Mouse (Mus musculus) left cerebral cortex, adult 18-20 months (tissue): ENCODE measurements around the gene Ncapg2. TPM values are rescaled to one million over a fixed set of nuclear protein-coding genes. Genes with fewer than 3 reads are reported as not detected.

Source experiments
- DNase-seq, 2 experiments: peaks; one replicate each; pipeline ENCODE4 v3.0.0; 2021 to 2022; ENCODE audit warnings: low spot score in 2 of 2, mixed read lengths in 1 of 2
- long read RNA-seq, 2 experiments: library from polyadenylated mRNA; stranded (forward); transcript quantifications; one replicate each; pipeline ENCODE4 v2.0.0; 2021
- total RNA-seq, 2 experiments: library from RNA; stranded (reverse); gene quantifications; 2 replicates each; pipeline ENCODE4 v1.2.3; 2021

The Ncapg2 gene
- total RNA-seq: 1 to 10 TPM; 5.7 to 7.0 TPM
- long read RNA-seq, experiment 1: 0 reads
- long read RNA-seq, experiment 2, partial matches to known transcripts: 1 of 1 reads
- long read RNA-seq, experiment 2, other reads (novel, unspliced or antisense): 0 of 1 reads

DNA sequence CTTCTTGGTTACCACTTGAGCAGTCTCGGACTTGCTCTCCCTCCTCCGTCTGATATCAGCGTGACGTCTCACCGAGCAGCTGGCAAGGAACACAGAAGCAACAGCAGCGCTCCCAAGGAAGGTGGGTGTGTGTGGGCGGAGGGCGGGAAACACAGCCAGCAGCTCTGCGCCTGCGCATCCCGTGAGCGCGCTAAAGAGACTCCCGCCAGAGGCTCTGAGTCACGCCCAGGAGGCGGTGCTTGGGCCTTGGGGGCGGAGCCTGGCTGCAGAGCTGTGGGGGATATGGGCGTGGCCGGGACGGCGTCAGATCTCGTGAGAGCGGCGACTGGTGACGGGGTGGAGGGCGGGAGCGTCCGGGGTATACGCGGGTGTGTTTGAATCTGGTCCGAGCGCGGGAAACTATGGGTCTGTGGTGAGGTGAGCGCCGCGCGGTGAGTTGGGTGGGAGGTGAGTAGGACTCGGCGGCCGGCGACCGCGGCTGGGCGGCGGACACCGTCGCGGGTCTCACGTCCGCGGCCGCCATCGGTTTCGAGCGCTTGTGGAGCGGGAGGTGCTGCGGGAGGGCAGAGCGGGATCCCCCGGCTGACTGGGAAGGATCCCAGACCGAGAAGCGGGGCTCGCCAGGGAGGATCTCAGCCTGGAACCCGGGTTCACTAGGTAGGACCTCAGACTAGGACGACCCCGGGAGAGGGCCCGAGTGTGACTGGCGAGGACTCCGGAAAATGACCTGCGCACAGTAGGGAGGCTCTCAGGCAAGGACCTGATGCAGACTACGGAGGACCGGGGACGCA is at the start of gene Ncapg2:
Gene Ncapg2 (plus strand): TSS at position 358 of the 791 bp plus-strand sequence.
- DNase-seq: peak; percentile 98 to 99

DNA sequence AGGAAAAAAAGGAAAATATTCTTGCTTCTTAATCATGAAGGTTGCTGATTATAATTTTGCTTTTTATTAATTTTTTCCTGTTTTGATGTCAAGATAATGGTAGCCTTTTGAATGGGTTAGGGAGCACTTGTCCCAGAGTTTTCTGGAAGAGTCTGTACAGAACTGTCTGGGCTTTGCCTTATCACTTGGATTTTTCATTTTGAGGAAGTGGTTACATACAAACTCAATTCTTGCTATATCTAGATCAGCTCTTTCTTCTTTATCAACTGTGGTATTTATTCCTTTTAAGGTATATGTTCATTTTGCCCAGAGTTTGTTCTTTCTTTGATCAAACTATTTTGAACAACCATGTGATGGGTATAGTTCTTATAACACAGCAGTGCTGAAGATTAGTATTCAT is 43.1 kb upstream of the Ncapg2 start:
- no peak for DNase-seq

DNA sequence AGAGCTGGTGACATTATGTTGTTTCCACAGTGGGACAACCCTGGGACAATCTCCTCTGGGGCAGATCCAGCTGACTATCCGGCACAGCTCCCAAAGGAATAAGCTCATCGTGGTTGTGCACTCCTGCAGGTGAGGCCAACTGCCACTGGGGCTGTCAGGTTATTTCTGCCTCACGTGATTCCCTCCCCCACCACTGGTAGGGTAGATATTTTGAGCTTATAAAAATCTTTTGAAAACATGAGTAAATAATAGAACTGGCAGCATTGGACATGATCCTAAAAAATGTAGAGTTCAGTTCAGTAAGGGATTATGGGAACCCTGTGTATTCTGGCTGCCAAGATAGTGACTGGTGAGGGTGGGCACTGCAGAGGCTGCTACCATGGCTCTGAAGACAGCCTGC is 38.3 kb upstream of the Ncapg2 start:
- no peak for DNase-seq

DNA sequence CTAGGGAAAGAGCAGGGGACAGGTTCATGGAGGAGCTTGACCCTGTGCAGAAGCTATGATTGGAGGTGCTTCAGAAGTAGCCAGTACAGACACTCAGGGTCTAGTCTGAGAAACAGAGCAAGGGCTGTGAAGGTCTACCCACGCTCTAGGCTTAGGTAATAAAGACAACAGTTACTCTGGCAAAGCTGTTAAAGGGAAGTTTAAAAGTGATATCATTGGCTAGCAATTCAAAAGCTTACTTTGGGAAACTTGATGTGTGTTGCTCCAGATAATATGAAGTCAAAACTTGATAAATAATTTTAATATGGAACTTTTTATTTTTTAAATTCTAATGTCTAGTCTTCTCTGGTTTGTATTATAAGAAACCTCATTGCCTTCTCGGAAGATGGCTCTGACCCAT is 37.9 kb upstream of the Ncapg2 start:
- DNase-seq: no peak

DNA sequence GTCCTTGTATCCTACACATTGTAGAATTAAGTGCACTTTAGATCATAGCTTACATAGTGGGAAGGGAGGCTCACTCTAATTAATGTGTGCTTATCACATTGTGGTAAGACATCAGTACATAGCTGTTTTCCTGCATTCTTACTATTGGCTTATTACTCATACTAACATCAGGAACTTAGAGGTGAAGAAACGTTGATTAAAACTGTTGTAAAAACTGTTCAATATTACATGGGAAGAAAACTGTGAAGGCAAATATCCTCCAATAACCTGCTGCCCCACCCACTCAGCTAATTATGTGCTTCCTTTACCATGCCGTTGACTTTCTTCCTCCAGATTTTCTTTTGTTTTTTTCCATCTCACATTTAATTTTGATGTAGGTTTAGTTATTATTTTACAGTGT is 36.3 kb upstream of the Ncapg2 start:
- DNase-seq: no peak

DNA sequence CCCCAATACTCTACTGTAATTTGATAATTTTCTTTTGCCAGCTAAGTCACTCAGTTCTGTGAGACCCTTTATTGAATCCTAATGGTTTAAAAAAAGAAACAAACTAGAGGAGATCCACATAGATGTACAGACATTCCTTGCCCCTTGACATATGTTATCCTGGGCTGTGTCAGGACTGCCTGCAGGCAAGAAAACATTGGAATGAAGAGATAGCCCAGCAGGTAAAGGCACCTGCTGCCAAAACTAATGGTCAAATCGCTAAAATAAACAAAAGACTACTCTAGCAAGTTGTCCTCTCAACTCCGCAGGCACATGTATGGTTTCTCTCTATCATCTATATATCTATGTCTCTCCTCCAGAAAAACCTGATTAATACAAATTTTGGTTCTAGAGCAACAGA is 22.1 kb upstream of the Ncapg2 start:
- DNase-seq: no peak

DNA sequence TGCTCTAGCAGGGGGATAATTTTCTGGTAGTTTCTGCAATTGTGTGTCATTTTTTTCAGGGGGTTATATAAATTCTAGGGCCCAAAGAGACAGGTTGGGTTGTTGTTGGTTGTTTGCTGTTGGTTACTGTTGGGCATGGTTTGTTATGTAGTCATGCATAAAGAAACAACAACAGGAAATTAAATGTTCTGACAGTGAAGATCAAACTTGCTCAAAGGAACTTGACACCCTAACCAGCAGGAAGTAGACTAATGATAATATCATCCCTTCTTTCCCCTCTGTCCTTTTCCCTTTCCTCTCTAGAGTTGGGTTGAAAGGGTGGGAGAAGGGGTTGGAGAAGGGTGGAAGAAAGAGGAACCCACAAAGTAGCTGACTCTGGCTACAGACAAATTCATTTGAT is 21.2 kb upstream of the Ncapg2 start:
- DNase-seq: no peak

DNA sequence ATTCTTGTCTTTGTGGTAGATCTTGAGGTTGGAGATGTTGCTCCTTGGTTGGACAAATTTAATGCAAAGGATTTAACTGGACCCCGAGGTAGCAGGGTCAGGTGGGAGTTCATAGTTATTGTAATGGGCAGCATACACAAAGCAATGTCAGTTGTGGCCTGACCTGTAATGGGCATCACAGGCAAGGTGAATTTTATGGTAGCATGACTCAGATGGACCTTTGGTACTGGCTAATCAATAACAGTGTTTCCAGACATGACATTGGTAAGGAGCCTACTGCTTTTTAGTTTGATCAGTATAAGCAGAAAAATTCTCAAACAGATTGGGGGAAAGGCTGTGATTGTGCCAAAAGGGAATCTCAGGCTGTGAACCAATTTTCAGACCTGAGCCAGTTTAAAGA is 18.4 kb upstream of the Ncapg2 start:
- no peak for DNase-seq

DNA sequence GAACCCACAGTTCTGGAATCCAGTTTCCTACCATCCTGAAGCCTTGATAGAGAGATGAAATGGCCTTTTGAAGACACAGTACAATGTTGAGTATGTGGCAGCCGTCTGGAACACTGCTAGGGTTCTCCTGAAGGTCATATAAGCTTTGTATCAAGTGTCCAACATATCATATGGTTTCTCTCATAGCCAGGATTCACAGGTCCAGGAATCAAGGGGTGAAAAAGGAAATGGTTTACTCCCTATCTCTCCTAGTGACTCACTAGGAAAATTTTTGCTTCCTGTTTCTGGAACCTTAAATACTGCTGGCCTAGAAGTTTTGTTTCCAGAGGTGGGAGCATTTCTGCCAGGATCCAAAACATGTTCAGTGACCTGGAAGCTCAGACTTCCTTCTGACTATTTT is 15.3 kb upstream of the Ncapg2 start:
- no peak for DNase-seq

DNA sequence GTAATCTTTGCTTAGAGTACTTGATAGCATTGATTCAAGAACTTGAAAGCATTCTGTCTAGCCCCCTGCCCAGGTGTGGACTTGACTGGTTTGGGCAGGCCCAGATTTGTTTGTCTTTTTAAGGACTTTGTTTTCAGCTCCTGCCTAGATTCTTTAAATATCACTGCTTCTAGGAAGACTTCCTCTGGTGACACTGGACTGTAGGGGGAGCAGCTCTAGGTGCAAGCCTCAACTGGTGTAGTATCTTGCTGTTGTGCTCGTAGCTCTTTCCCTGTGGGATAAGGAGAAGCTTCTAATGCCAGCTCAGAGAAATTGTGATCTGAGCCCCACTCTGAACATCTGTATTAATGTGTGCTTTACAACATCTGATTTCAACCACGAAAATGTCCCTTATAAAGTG is 10.9 kb upstream of the Ncapg2 start:
- no peak for DNase-seq

DNA sequence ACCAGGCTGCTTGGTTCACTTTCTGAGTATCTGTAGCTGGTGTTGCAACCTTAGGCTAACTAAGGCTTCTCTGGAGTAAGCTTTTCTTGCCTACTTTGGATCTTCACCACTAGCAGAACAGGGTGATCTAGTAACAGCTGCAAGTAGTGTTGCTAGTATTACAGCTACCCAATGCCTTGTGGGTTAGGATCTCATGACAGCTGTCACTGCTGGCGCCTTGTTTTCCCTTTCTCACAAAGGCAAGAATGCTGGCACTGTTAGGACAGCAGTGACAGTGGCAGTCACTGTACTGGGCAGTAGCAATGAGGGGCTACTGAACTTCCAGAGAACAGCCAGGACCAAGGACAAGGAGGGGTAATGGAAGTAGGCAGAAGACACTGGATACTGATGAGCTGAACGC is 9.9 kb upstream of the Ncapg2 start:
- no peak for DNase-seq

DNA sequence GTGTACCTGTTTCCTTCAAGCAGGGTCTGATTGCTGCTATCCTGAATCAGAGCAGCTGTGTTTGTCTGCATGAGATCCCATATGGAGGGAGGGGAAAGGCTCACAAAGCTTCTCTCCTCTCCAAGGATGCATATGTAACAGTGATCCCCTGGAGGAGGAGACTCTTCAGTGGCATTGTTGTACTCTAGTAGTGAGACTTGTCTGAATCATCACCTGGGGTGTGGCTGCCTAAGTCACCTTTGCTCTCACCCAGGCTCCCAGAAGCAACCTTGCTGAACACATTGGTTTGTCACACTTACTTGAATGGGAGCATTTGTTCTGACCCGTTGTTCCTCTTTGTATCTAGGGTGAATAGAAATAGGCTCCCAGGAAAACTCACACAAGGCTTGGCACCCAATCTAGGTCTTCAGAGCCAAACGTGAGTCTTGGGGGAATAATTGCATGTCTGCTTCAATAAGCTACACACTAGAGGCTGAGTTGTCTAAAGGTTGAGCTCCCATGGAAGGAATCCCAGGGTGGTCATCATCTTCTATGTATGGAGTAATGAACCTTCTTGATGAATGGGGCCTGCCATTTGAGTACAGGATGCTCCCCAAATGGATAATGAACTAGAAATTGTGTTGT is 9.0 kb upstream of the Ncapg2 start:
- DNase-seq: no peak

DNA sequence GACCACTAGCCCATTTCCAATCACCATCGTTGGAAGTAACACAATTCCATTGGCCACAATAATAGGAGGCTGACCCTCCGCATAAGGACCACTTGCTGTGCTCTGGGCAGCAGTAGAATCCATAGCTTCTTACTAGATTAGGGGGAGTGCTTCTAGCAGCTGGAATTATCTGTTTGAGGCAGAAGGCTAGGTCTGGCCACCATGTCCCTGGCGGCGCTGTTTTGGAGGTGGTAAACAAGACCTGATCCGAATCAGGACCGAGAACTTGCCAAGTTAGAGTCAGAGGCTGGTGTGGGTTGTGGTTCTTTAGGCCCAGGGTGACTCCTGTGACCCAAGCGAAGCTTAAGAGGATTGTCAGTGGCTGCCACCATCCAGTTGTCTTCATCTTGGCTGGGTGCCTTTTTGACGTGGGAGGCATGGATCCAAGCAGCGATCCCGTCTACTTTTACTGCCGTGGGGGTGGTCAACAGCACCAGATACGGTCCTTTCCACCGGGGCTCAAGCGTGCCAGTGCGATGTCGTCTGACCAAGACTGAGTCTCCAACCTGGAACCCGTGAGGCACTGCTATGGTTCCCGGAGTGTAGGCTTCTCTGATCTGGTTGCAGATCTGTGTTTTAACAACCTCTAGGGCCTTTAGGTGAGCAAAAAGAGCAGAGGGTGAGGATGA is 1.1 kb upstream of the Ncapg2 start:
- DNase-seq: peak in 1 of 2 experiments; percentile 6

DNA sequence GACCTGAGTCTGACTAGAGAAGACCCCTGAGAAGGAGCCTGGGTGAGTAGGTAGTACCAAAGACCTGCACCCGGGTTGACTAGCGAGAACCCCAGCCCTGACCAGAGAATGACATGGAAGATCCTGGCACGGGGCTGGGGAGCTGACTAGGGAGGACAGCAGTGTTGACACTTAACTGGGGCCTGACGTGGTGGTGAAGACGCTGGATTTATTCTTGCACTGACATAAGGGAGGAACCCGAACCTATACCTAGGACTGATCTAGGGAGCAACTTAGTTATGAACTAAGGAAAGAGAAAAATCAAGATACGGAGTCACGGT is 594 bp downstream of the Ncapg2 start:
- no peak for DNase-seq

DNA sequence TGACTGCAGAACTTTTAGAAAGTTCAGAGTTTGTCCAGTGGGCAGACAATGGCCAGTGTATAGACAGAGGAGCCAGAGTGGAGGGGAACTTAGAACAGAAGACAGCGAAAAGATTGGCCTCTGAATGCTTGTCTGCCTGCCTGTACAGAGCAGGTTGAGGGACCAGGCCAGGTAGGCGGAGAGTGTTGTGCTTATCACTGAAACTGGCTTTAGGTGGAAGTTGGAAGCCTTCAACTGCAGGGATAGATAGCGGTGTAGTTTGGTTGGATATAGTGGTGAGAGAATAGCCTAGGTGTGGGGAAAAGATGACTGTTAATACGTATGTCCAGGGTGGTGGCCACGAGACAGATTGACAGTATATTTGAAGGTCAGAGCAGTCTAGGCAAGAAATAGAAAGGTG is 2.7 kb downstream of the Ncapg2 start:
- DNase-seq: no peak

DNA sequence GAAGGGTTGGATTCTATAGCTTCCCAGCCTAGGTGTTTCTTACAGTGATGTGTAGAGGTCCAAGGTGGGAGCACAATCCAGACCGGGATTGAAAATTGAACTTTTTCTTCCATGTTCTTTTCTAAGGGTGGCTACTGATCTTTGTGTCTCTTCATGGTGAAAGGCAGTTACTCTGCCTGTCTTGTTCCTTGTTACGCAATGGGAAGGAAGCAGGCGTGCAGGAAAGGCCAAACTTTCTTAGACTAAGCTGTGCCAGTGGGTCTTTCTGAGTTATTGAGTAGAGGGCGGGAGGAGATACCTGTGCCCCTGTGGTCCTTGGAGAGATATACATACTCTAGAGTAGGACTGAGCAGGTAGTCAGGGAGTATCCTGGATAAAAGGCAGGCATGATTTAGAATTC is 9.7 kb downstream of the Ncapg2 start:
- no peak for DNase-seq

DNA sequence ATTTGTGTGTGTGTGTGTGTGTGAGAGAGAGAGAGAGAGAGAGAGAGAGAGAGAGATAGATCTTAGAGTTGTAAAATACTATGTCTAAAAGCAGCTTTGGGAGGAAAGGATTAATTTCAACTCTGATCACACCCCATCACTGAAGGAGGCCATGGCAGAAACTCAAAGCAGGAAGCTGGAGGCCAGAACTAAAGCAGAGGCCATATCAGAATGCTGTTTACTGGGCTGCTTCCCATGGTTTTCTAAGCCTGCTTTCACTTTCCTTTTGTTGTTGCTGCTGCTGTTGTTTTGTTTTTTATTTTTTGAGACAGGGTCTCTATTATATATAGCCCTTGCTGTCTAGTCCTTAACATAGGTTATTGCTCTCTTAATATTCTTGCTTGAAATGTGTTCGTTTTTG is 11.3 kb downstream of the Ncapg2 start:
- DNase-seq: no peak

DNA sequence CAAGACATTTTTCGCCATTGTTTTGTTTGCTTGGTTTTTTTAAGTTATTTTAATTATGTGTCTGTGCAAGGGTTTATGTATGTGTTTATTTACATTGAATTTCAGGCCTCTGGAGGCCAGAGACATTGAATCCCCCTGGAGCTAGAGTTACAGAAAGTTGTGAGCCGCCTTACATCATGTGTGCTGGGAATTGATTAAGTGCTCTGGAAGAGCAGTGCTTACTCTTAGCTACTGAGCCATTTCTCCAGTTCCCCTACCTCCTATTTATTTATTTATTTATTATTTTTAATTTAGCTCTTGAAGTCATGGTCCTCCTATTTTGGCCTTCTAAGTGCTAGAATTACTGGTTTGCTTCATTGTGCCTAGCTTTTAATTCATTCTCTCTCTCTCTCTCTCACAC is 16.5 kb downstream of the Ncapg2 start:
- DNase-seq: no peak

DNA sequence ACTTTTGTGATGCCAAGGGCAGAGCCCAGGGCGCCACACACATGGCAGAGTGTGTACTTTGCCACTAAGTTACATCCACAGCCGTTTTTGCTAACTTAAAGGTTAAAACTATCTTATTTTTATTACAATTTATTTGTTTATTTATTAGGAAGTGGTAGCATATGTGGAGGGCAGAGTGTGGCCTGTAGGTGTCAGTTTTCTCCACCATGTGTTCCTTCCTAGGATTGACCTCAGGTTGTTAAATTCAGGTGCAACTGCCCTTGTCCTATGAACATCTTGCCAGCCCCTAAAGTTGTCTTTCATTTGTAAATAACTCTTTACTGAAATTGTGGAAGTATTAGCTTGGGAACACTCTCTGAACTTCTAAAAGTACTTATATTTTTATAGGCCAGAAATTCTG is 20.2 kb downstream of the Ncapg2 start:
- no peak for DNase-seq

DNA sequence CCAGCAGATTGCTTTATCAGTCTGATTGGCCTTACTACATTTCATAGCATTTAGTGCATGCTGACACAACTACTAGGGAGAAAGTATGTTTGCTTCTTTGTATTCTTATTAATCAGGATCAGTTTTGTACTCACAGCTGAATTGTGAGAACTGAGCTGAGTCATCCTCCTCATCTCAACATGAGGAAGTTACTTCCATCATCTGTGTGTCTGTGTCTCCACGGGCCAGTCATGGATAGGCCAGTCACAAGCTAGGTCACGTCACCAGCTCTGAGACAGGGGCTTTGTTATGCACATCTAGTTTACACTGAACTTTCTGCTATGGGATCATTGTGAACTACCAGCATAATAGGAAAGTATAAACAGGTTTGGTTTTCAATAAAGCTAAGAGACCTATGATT is 28.5 kb downstream of the Ncapg2 start:
- DNase-seq: no peak

DNA sequence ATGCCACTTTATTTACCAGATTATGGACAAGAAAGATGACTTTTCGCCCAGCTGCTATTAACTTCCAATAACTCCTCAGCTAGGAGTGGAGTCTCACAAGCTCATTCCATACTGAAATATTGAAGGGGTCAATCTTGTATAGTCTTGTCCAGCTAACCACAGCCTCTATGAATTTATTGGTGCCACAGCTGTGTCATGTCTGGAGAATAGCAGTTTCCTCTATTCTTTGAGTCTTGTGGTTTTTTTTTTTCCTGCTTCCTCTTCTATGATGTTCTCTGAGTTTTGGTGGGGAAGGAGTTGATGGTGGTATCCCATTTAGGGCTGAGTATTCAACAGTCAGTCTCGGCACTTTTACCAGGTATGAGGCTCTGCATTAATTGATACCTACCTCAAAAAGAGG is 30.0 kb downstream of the Ncapg2 start:
- DNase-seq: no peak

DNA sequence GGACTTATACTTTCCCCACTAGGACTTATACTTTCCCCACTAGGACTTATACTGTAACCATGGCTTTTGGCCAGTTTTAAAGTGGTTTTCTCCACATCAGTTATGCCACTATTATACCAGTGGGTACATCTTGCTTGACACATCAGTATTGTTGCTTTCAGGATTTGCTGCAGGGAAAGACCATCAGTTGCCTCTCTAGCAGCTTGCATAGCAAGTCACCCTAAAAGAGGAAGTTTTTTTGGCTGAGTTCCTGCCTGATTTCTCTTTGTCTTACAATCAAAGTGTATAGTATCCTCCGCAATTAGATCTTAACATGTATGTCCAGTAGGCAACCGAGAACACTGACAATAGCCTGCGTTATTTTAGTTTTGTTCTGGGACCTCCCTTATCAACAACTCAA is 30.9 kb downstream of the Ncapg2 start:
- DNase-seq: no peak

DNA sequence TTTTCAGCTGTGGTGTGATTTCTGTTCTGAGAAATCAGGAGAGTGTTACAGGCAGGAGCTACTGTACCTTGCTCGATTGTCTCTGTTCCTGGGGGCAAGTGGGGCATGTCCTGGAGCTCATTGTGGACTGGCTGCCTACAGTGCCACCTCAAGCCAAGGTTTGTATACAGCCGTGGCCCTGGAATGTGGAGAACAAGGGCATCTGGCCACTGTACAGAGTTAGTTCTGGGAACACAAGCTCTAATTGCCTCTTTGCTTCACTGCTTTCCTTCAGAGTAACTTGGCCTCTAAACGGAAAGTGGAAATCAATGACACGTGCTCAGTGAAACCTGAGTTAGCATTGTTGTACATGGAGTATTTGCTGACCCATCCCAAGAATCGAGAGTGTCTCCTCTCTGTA is 33.4 kb downstream of the Ncapg2 start:
- no peak for DNase-seq
